Mouse (Mus musculus) left cerebral cortex, adult 11 months (tissue): ENCODE results near the gene Pcbp1.
"Not testable (repeated sequence)": the region's sequence is repeated elsewhere in the genome, so short reads cannot be mapped to it uniquely, and the experiment has no call there.

Experiments used
- DNase-seq: peaks from one replicate; pipeline ENCODE4 v3.0.0; 2022; ENCODE audit warnings: low spot score

Pcbp1 gene

DNA sequence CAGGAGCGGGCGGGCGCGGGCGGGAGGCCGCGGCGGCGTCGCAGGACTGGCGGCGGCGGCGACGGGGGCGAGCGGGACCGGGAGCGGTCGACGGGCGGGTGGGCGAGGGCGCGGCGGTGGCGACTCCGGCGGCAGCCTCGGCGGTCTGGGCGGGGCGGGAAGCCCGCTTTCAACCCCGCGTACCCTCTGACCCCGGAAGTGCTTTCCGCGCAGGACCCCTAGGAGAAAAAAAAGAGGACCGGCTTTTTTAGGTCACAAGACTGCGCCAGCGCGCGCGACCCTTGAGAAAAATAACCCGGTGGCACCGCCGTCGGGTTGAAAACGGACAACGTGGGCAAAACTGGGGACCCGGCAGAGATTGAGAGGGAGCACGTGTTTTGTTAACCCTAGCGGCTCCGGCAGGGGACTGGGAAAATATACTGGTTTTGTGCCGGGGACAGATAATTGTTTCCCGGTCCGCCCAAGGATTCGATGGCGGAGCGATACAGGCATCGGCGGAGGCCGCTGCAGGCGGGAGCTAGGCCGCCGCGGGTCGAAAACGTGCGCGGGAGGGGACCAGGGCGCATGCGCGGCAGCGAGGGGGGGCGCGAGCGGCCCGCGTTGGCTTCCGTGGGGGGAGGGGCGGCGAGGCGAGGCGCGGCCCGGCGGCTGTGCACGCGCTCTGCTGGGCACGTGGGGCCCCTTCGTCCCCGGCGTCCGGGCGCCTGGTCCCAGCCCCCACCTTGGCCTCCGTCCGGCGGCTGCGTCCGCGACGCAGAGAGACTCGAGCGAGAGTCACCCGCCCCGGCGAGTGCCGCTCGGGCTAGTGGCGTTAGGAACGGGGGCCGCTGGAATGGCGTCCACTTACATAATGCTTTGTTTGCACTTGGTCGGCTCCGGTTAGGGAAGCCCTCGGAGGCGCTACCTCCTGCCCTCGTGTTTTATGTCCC is at the start of gene Pcbp1:
Gene Pcbp1, minus strand, starts transcription at position 290 of the 929 bp plus-strand sequence.
- peak; percentile 91 for DNase-seq

GRCm38 (mm10) chr6:86574495-86574894 is 48.4 kb upstream of the Pcbp1 start:
- no peak for DNase-seq

- DNase-seq: no peak
These were observed 44.7 kb upstream of the Pcbp1 start for GRCm38 (mm10) chr6:86570830-86571229.

DNA sequence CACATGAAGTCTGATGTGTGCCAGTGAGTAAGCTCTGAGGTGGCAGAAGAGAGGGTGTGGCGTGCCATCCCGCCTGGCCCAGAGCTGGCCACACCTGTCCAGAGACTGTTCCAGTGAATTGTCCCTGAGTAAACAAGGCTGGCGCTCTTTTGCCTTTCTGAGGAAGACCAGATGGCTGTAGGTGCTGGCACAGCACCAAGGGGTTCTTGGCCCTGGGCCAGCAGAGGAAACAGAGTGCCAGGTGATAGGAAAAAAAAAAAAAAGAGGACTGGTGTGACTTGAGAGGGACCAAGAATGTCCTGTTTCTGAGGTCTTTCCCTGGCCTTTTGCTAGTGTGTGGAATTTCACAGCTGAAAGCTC is 43.3 kb upstream of the Pcbp1 start:
- DNase-seq: no peak

DNA sequence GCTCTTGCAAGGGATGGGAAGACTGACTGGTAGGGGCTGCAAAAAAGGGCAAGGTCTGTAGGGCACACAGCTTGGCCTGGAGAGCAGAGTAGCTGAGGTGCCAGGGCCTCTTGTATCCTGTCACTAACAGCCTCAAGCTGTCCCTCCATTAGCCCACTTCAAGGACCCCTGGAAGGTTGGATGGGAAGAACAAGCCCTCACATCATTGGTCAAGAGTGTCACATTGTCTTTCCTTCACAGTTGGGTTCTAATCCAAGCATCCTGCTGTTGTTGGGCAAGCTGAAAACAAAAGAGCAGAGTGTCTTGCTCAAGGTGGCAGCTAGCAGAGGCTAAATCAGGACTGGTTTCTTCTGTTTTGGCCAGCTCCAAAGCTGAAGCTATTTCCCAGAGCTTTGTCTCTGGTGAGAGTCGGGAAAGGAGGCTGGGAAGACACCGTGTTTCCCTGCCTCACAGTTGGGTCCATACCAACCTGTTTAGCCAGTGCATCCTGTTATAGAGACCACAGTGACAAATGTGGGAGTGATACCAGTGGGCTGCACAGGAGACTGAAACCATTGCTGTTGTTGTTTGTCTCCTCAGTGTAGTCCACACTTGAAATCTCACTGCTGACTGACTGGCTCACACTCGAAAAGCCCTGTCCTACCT is 42.8 kb upstream of the Pcbp1 start:
- DNase-seq: no peak

- no peak for DNase-seq
These were observed 39.7 kb upstream of the Pcbp1 start for GRCm38 (mm10) chr6:86565782-86566181.

- not testable (repeated sequence) for DNase-seq
These were observed 31.1 kb upstream of the Pcbp1 start for GRCm38 (mm10) chr6:86557182-86557581.

- DNase-seq: no peak
These were observed 30.4 kb upstream of the Pcbp1 start for GRCm38 (mm10) chr6:86556345-86557058.

- no peak for DNase-seq
These were observed 24.5 kb upstream of the Pcbp1 start for GRCm38 (mm10) chr6:86550587-86550986.

GRCm38 (mm10) chr6:86547880-86548367 is 21.8 kb upstream of the Pcbp1 start:
- no peak for DNase-seq

DNA sequence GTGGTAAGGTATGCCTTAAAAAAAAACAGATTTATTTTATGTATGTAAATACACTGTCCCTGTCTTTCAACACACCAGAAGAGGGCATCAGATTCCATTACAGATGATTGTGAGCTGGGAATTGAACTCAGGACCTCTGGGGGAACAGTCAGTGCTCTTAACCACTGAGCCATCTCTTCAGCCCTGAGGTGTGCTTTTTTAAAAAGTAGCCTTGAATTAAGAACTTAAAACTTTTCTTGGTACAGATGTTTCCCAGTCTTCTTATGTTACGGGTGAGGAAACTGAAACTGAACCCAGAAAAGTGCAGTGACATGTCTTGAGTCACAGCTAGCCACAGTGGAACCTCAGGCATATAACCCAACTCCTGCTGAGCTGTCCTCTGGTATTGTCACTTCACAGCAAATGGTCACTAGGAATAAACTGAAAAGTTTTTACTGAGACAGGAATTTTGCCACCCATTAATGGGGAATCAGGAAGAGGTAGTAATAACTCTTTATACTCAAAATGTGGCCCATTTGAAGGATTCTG is 21.2 kb upstream of the Pcbp1 start:
- DNase-seq: no peak

- DNase-seq: no peak
These were observed 19.1 kb upstream of the Pcbp1 start for GRCm38 (mm10) chr6:86545236-86545635.

GRCm38 (mm10) chr6:86543869-86544268 is 17.7 kb upstream of the Pcbp1 start:
- DNase-seq: no peak

GRCm38 (mm10) chr6:86543060-86543459 is 16.9 kb upstream of the Pcbp1 start:
- no peak for DNase-seq

- no peak for DNase-seq
These were observed 15.5 kb upstream of the Pcbp1 start for GRCm38 (mm10) chr6:86541650-86542049.

GRCm38 (mm10) chr6:86528451-86528785 is 2.3 kb upstream of the Pcbp1 start:
- no peak for DNase-seq

GRCm38 (mm10) chr6:86527766-86528450 is 1.8 kb upstream of the Pcbp1 start:
- no peak for DNase-seq

- DNase-seq: no peak
These were observed 1.0 kb upstream of the Pcbp1 start for GRCm38 (mm10) chr6:86526961-86527740.

- DNase-seq: peak; percentile 62
These were observed 482 bp downstream of the Pcbp1 start for GRCm38 (mm10) chr6:86525646-86526031.

- no peak for DNase-seq
These were observed 1.1 kb downstream of the Pcbp1 start for GRCm38 (mm10) chr6:86524879-86525645.
